Mouse (Mus musculus): ENCODE data around the gene Ppp4r3a.

DNA sequence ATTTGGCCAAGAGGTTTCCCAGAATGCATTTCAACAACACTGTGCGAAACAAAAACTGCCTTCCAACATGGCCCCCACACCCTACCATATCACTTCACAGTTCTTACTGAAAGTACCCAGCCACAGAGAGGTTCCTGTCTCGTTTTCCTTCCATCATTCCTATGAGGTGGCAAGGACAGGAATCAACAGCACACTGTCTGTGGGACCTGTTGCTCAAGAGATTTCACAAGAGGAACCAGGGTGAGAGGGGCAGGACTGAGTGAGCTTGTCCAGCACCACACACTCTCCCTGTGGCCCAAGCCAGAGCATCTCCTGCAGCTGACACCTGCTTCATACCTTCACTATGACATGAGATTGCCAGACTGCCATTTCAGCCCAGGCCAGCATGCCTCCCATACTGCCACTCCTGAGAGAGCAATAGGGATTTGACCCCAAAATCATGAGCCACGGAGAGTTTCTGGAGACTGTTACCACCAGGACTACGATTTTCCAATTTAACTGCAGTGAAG, 93.7 kb downstream of the Ppp4r3a start:
- no peak for TF ChIP-seq TAL1 (IDR thresholded peaks at IDR 0.05; ENCODE audit: low read length)
- no peak for TF ChIP-seq GATA1 (IDR thresholded peaks at IDR 0.05; ENCODE audit: low read length)

Data from erythroblast, embryonic 14.5 days (primary cell).